Comparison of ENCODE assay signal across 8 mouse cellular contexts in the genomic region with DNA sequence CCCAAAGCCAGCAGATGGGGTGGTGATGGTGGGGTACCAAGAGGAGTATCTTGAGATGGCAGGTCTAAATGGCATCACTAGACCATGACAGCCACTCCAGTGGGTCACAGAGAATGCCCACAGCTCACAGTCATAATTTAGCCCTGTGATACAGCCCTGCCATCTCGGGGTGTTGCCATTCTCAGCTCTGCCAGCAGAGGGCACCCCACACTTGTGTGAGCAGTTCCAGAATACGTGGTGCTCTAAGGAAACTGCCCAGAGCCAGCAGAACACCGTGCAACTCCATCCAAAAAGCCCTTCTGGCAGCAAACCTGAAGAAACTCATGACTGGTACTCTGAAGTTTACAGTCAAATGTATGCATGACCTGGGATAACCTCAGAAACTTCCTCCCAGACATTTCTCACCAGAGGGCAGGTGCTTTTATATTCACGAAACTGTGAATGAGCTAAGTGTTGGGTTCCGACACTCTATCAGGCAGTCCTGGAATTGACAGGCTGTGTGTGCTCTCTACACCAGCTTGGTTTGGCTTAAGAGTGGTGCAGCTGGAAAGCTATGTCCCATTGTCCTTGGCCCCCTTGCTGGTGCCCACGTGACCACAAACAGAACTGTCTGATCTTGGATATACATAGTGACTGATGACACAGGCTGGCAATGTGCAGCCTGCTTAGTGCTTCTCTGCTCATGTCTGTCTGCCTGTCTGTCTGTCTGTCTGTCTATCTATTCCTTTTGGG. TPM values are rescaled to one million over a fixed set of nuclear protein-coding genes. Genes with fewer than 3 reads are reported as not detected.
DNase-seq lines count a peak whose midpoint lies in the region; ATAC-seq and TF ChIP-seq lines count a peak whose summit lies in the region.

No protein-coding gene starts in this region.

- no peaks in the 10 kb centered on the region for H3K9me3 ChIP-seq in megakaryocyte, embryonic 14.5 days

- peak; percentile 79 to 92 for DNase-seq in cerebellum, postnatal 4 days (ENCODE audit: low spot score in 2 of 2)
- DNase-seq in gastrocnemius, postnatal 14 days, result peak; percentile 85
- peak; percentile 83 for DNase-seq in induced T-regulatory cell, adult 2 months (ENCODE audit: low read depth)
- peak; percentile 84 to 90 for DNase-seq in left cerebral cortex, adult 2 months (ENCODE audit: extremely low spot score in 1 of 2, low spot score in 2 of 2)
- peak; percentile 81 to 85 for DNase-seq in right cerebral cortex, postnatal 36 days (ENCODE audit: low spot score in 2 of 2)
- DNase-seq in yolk sac, embryonic 10.5 days (ENCODE audit: low spot score), result peak; percentile 76

- TF ChIP-seq CTCF in left cerebral cortex, adult 2 months (IDR thresholded peaks at IDR 0.05), result peak; percentile 97

- H3K27me3 ChIP-seq in megakaryocyte, embryonic 14.5 days (replicated peaks), result no peaks in the 10 kb centered on the region

- no peak overlapping the region for H3K27ac ChIP-seq in left cerebral cortex, adult 2 months

- intact Hi-C loops in gastrocnemius, postnatal 14 days (cut with DNase I; ENCODE audit: low total_unique reads), result loop anchor here (2.0 kb wide), 1 partner anchor 171 kb away; no protein-coding TSS in a partner anchor
- intact Hi-C loops in left cerebral cortex, adult 2 months (cut with DNase I), result loop anchor here (1.0 to 5.0 kb wide), 3 partner anchors 87 to 279 kb away; a partner anchor contains a TSS

- H3K4me3 ChIP-seq in left cerebral cortex, adult 2 months, result no peak overlapping the region
- peak overlapping the region; percentile 80 for H3K4me3 ChIP-seq in megakaryocyte, embryonic 14.5 days (replicated peaks)

- peak; percentile 81 for ATAC-seq in activated CD4-positive, CD25-positive, alpha-beta regulatory T cell, adult 4 months

- H3K4me1 ChIP-seq in megakaryocyte, embryonic 14.5 days, result peaks cover 95% of the 10 kb centered on the region

- H3K36me3 ChIP-seq in megakaryocyte, embryonic 14.5 days (replicated peaks; ENCODE audit: low read length), result no peaks in the 10 kb centered on the region

RNA-seq across cellular contexts. Expression of a gene that starts 55.2 kb away (rescaled TPM):
- polyA plus RNA-seq in activated CD4-positive, CD25-positive, alpha-beta regulatory T cell, adult 4 months (2017; shearing (Covaris generic)), result 1 to 10 TPM; 2.3 to 2.9 TPM
- total RNA-seq in gastrocnemius, postnatal 14 days (2021), result 1 to 10 TPM; 1.5 to 3.0 TPM
- total RNA-seq in left cerebral cortex, adult 2 months (2021), result 10 to 100 TPM; 10.2 to 12.2 TPM
- polyA plus RNA-seq in megakaryocyte, embryonic 14.5 days (2012; ENCODE audit: insufficient read depth, low replicate concordance), result 11.6 and 15.8 TPM in 2 replicates
